Mouse (Mus musculus) limb, embryonic 15.5 days (tissue): ENCODE measurements at regions not wholly inside any gene's neighbourhood (a gene's known extent, or its start where the extent isn't known, plus 50 kb on each side); places are given as distances from the start of the nearest gene placed in this dataset.

Source experiments
- ATAC-seq: fragments of 200-750 bp; cut with Nextera tagmentation; 2 replicates; pipeline ENCODE4 v1.8.0; 2017; ENCODE audit warnings: low read depth, moderate TSS enrichment; ENCODE audit not compliant: insufficient number of reproducible peaks, low FRiP score, low TSS enrichment
- H3K27ac ChIP-seq: fragments of 300-500 bp; sonication (generic); 2 replicates; pipeline ENCODE4 v1.5.1; 2015; ENCODE audit warnings: moderate library complexity, mild to moderate bottlenecking, inconsistent platforms
- H3K27me3 ChIP-seq: fragments of 300-500 bp; sonication (generic); 2 replicates; pipeline ENCODE4 v1.6.1; 2015; ENCODE audit warnings: inconsistent platforms
- H3K36me3 ChIP-seq: fragments of 300-500 bp; sonication (generic); 2 replicates; pipeline ENCODE4 v1.6.1; 2015; ENCODE audit warnings: inconsistent platforms
- H3K4me1 ChIP-seq: fragments of 300-500 bp; sonication (generic); 2 replicates; pipeline ENCODE4 v1.6.1; 2015; ENCODE audit warnings: inconsistent platforms
- H3K4me2 ChIP-seq: fragments of 300-500 bp; sonication (generic); 2 replicates; pipeline ENCODE4 v1.6.1; 2015; ENCODE audit warnings: mild to moderate bottlenecking, inconsistent platforms
- H3K4me3 ChIP-seq: fragments of 300-500 bp; sonication (generic); 2 replicates; pipeline ENCODE4 v1.5.1; 2015; ENCODE audit warnings: mild to moderate bottlenecking, inconsistent platforms
- H3K9ac ChIP-seq: fragments of 300-500 bp; sonication (generic); 2 replicates; pipeline ENCODE4 v1.6.1; 2015; ENCODE audit warnings: inconsistent platforms
- H3K9me3 ChIP-seq: fragments of 300-500 bp; sonication (generic); 2 replicates; pipeline ENCODE4 v1.6.1; 2016; ENCODE audit warnings: inconsistent platforms
- WGBS: fragments of 180-500 bp; shearing (Covaris S2); methylation state at CpG from one replicate; pipeline ENCODE4 v1.1.7; 2015; 5-methylcytosine and 5-hydroxymethylcytosine counted together

GRCm38 (mm10) chr6:81464442-81464841, 459.0 kb upstream of the Gcfc2 start:
- Histone ChIP-seq H3K9ac (no peak overlapping the region), H3K27me3 (no peaks in the 10 kb centered on the region), H3K4me3 (no peak overlapping the region), H3K36me3 (no peaks in the 10 kb centered on the region), H3K9me3 (no peaks in the 10 kb centered on the region), H3K4me2 (no peak overlapping the region), H3K4me1 (no peaks in the 10 kb centered on the region), H3K27ac (no peak overlapping the region)
- no peak for ATAC-seq
- 85% methylated on average over 1 of the region's 1 CpGs for WGBS

- Histone ChIP-seq H3K27ac (no peak overlapping the region), H3K27me3 (no peaks in the 10 kb centered on the region), H3K9me3 (no peaks in the 10 kb centered on the region), H3K4me2 (no peak overlapping the region), H3K4me1 (no peaks in the 10 kb centered on the region), H3K4me3 (no peak overlapping the region), H3K36me3 (no peaks in the 10 kb centered on the region), H3K9ac (no peak overlapping the region)
- WGBS: 66% methylated on average over 4 of the region's 4 CpGs
- no peak for ATAC-seq
These were observed 456.9 kb upstream of the Gcfc2 start for GRCm38 (mm10) chr6:81466536-81466935.

- 50% methylated on average over 9 of the region's 9 CpGs for WGBS
- no peaks in the 10 kb centered on the region for H3K9me3 ChIP-seq
- no peak for ATAC-seq
- H3K4me3 ChIP-seq: no peak overlapping the region
- H3K36me3 ChIP-seq: no peaks in the 10 kb centered on the region
- H3K27me3 ChIP-seq: no peaks in the 10 kb centered on the region
- no peak overlapping the region for H3K4me2 ChIP-seq
- H3K4me1 ChIP-seq: no peaks in the 10 kb centered on the region
- no peak overlapping the region for H3K27ac ChIP-seq
- H3K9ac ChIP-seq: no peak overlapping the region
These were observed 452.0 kb upstream of the Gcfc2 start for GRCm38 (mm10) chr6:81471340-81471955.

GRCm38 (mm10) chr6:81472506-81472905, 451.0 kb upstream of the Gcfc2 start:
- WGBS: 80% methylated on average over 3 of the region's 3 CpGs

GRCm38 (mm10) chr6:81474786-81475185, 448.7 kb upstream of the Gcfc2 start:
- no peak for ATAC-seq
- Histone ChIP-seq H3K4me3 (no peak overlapping the region), H3K27ac (no peak overlapping the region), H3K9ac (no peak overlapping the region), H3K4me2 (no peak overlapping the region), H3K9me3 (no peaks in the 10 kb centered on the region), H3K27me3 (no peaks in the 10 kb centered on the region), H3K36me3 (no peaks in the 10 kb centered on the region), H3K4me1 (no peaks in the 10 kb centered on the region)
- 86% methylated on average over 1 of the region's 1 CpGs for WGBS

More at GRCm38 (mm10) chr6:81472506-81472905, 451.0 kb upstream of the Gcfc2 start:
- no peak overlapping the region for H3K4me2 ChIP-seq
- H3K27ac ChIP-seq: no peak overlapping the region
- H3K4me3 ChIP-seq: no peak overlapping the region
- H3K4me1 ChIP-seq: no peaks in the 10 kb centered on the region
- H3K9ac ChIP-seq: no peak overlapping the region
- no peak for ATAC-seq
- no peaks in the 10 kb centered on the region for H3K9me3 ChIP-seq
- H3K27me3 ChIP-seq: no peaks in the 10 kb centered on the region
- H3K36me3 ChIP-seq: no peaks in the 10 kb centered on the region

GRCm38 (mm10) chr6:81487006-81487405, 436.5 kb upstream of the Gcfc2 start:
- Histone ChIP-seq H3K9me3 (no peaks in the 10 kb centered on the region), H3K27me3 (no peaks in the 10 kb centered on the region), H3K36me3 (no peaks in the 10 kb centered on the region), H3K4me3 (no peak overlapping the region), H3K4me2 (no peak overlapping the region), H3K27ac (no peak overlapping the region), H3K4me1 (no peaks in the 10 kb centered on the region), H3K9ac (no peak overlapping the region)
- 62% methylated on average over 3 of the region's 3 CpGs for WGBS
- no peak for ATAC-seq

- ATAC-seq: no peak
These were observed 427.2 kb upstream of the Gcfc2 start for GRCm38 (mm10) chr6:81496239-81496638.

GRCm38 (mm10) chr6:81517185-81517584, 406.3 kb upstream of the Gcfc2 start:
- H3K4me3 ChIP-seq: no peak overlapping the region
- no peaks in the 10 kb centered on the region for H3K36me3 ChIP-seq
- no peak overlapping the region for H3K27ac ChIP-seq
- no peaks in the 10 kb centered on the region for H3K27me3 ChIP-seq
- H3K4me1 ChIP-seq: no peaks in the 10 kb centered on the region
- no peak overlapping the region for H3K4me2 ChIP-seq
- H3K9me3 ChIP-seq: no peaks in the 10 kb centered on the region
- WGBS: 80% methylated on average over 1 of the region's 1 CpGs
- no peak for ATAC-seq
- no peak overlapping the region for H3K9ac ChIP-seq

More at GRCm38 (mm10) chr6:81496239-81496638, 427.2 kb upstream of the Gcfc2 start:
- Histone ChIP-seq H3K4me2 (no peak overlapping the region), H3K9ac (no peak overlapping the region), H3K4me1 (no peaks in the 10 kb centered on the region), H3K36me3 (no peaks in the 10 kb centered on the region), H3K4me3 (no peak overlapping the region), H3K27ac (no peak overlapping the region), H3K27me3 (no peaks in the 10 kb centered on the region), H3K9me3 (no peaks in the 10 kb centered on the region)
- WGBS: 89% methylated on average over 7 of the region's 7 CpGs

GRCm38 (mm10) chr6:81562260-81562659, 361.2 kb upstream of the Gcfc2 start:
- H3K4me1 ChIP-seq: no peaks in the 10 kb centered on the region
- H3K4me2 ChIP-seq: no peak overlapping the region
- no peak overlapping the region for H3K4me3 ChIP-seq
- no peaks in the 10 kb centered on the region for H3K27me3 ChIP-seq
- H3K27ac ChIP-seq: no peak overlapping the region
- WGBS: 61% methylated on average over 2 of the region's 2 CpGs
- no peak for ATAC-seq
- H3K36me3 ChIP-seq: no peaks in the 10 kb centered on the region
- no peaks in the 10 kb centered on the region for H3K9me3 ChIP-seq
- no peak overlapping the region for H3K9ac ChIP-seq

- H3K9me3 ChIP-seq: no peaks in the 10 kb centered on the region
- 83% methylated on average over 2 of the region's 2 CpGs for WGBS
- no peak overlapping the region for H3K4me2 ChIP-seq
- no peak overlapping the region for H3K4me3 ChIP-seq
- ATAC-seq: no peak
- H3K36me3 ChIP-seq: no peaks in the 10 kb centered on the region
- no peaks in the 10 kb centered on the region for H3K27me3 ChIP-seq
- H3K27ac ChIP-seq: no peak overlapping the region
- no peaks in the 10 kb centered on the region for H3K4me1 ChIP-seq
- H3K9ac ChIP-seq: no peak overlapping the region
These were observed 360.3 kb upstream of the Gcfc2 start for GRCm38 (mm10) chr6:81563192-81563591.

- no peaks in the 10 kb centered on the region for H3K4me1 ChIP-seq
- 90% methylated on average over 1 of the region's 1 CpGs for WGBS
- no peak overlapping the region for H3K9ac ChIP-seq
- no peak overlapping the region for H3K27ac ChIP-seq
- ATAC-seq: no peak
- no peaks in the 10 kb centered on the region for H3K9me3 ChIP-seq
- H3K4me3 ChIP-seq: no peak overlapping the region
- H3K36me3 ChIP-seq: no peaks in the 10 kb centered on the region
- H3K27me3 ChIP-seq: no peaks in the 10 kb centered on the region
- no peak overlapping the region for H3K4me2 ChIP-seq
These were observed 359.2 kb upstream of the Gcfc2 start for GRCm38 (mm10) chr6:81564295-81564694.

GRCm38 (mm10) chr6:81586441-81587117, 336.9 kb upstream of the Gcfc2 start:
- H3K9ac ChIP-seq: no peak overlapping the region
- 72% methylated on average over 1 of the region's 1 CpGs for WGBS
- H3K27ac ChIP-seq: no peak overlapping the region
- H3K9me3 ChIP-seq: no peaks in the 10 kb centered on the region
- H3K4me3 ChIP-seq: no peak overlapping the region
- no peak overlapping the region for H3K4me2 ChIP-seq
- ATAC-seq: no peak
- no peaks in the 10 kb centered on the region for H3K27me3 ChIP-seq
- peaks cover 3% of the 10 kb centered on the region; the same call in 1 of the 2 replicates for H3K4me1 ChIP-seq
- H3K36me3 ChIP-seq: no peaks in the 10 kb centered on the region
